Mouse (Mus musculus): ENCODE data around the gene Sec61a1. TPM values are rescaled to one million over a fixed set of nuclear protein-coding genes. Genes with fewer than 3 reads are reported as not detected.

The Sec61a1 gene
- 141 TPM in 2 replicates for polyA plus RNA-seq (2012; rRNA removed)

DNA sequence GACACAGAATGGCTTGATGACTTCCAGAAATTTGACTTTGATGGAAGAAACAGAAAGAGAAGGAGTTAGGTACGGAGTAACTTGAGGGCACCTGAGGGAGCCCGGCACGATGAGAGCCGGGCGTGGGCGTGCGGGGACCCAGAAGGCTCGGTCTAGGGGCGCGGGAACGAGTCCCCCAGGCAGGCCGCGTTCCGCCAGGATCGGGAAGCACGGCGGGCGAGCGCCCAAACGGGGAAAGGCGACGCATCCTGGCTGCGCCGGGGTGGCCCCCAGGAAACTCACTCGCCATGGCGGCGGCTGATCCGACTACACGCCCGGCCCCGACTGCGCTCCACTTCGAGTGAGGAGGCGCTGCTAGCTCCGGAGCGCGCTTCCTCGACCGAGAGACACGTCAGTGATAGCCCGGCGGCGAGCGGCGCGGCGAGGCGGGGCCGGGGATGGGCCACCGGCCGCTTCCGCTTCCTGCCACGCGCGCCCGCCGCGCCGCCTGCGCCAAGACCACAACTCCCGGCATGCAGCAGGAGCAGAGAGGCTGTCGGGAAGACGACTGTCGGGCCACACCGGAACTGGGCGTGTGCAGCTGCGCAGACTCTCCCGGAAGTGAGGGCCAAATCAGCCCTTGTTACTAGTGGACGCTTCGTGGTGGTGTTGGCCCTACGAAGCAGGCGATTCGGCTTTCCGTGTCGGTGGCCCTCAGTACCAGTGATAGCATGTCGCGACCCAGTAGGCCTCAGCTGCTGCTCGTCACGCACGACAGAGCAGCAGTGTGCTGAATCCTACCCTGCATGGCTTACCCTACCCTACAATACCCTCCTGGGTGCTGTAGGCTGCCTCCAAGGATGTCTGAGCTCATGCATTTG, at the start of gene Sec61a1:
Gene Sec61a1 (minus strand): TSS at position 502 of the 860 bp plus-strand sequence.

DNA sequence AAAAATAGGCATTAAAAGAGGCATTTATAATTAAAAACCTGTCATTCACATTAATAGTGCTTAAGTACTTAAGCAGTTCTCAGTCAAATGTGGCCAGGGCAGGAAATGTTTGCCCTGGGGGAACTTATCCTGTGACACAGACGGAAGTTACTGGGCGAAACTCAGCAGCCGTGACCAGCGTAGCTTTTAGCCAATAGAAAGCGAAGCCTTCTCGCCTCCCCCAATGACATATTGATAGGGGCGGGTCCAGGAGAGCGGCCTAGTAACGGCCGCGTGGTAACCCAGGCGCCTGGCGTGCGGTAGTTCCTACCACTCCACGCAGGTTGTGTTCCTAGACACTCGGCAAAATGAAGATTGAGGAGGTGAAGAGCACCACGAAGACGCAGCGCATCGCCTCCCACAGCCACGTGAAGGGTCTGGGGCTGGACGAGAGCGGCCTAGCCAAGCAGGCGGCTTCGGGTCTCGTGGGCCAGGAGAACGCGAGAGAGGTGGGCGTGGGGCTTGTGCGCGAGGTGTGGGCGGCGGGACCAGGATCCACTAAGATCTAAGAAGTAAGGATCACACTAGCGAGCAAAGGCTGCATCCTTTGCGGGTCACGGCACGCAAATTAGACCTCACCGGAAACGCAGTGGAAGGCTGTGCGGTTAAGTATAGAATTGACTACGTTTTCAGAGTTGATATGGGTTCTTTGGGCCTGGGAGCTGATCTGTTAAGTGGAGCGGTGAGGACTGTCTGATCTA, 53.4 kb downstream of the Sec61a1 start, which contains the start of gene Ruvbl1:
Gene Ruvbl1 (plus strand): TSS at position 229 of the 740 bp plus-strand sequence.

Other genes with a start within 250 kb of the Sec61a1 start
- 18.7 and 19.6 TPM in 2 replicates for gene Eefsec, start 72.4 kb downstream of the Sec61a1 start, polyA plus RNA-seq (2012; rRNA removed)
- gene Ruvbl1, start 53.5 kb downstream of the Sec61a1 start, polyA plus RNA-seq (2012; rRNA removed): 71.7 and 71.9 TPM in 2 replicates
- 0.25 and 0.27 TPM in 2 replicates for gene Kbtbd12, start 119.0 kb upstream of the Sec61a1 start, polyA plus RNA-seq (2012; rRNA removed)
- 22.3 and 23.0 TPM in 2 replicates for gene Mgll, start 205.5 kb upstream of the Sec61a1 start, polyA plus RNA-seq (2012; rRNA removed)

Data from central nervous system, embryonic 18 days (tissue).